Mouse (Mus musculus): ENCODE measurements at regions not wholly inside any gene's neighbourhood (a gene's known extent, or its start where the extent isn't known, plus 50 kb on each side); places are given as distances from the start of the nearest gene placed in this dataset.

GRCm38 (mm10) chr2:45212833-45213232 is 95.6 kb upstream of the Zeb2 start:
- TF ChIP-seq CEBPB (IDR thresholded peaks at IDR 0.05; ENCODE audit: insufficient read depth, poor library complexity, severe bottlenecking) (no peak), REST (IDR thresholded peaks at IDR 0.05; ENCODE audit: insufficient read depth, insufficient read length) (no peak), POLR2A (IDR thresholded peaks at IDR 0.05; ENCODE audit: insufficient read length, low read depth) (no peak), MAX (IDR thresholded peaks at IDR 0.05; ENCODE audit: low read depth) (no peak), MYOD1 (IDR thresholded peaks at IDR 0.05; ENCODE audit: control insufficient read depth in 1 of 3, insufficient read length in 2 of 3, low read depth in 2 of 3) (no peak), E2F4 (IDR thresholded peaks at IDR 0.05; ENCODE audit: insufficient read depth) (no peak), TCF12 (IDR thresholded peaks at IDR 0.05; ENCODE audit: insufficient read depth, poor library complexity, severe bottlenecking) (no peak), USF1 (IDR thresholded peaks at IDR 0.05; ENCODE audit: low read depth) (no peak), POLR2AphosphoS2 (IDR thresholded peaks at IDR 0.05; ENCODE audit: insufficient read length, low read depth) (no peak), MYOG (IDR thresholded peaks at IDR 0.05; ENCODE audit: control insufficient read depth in 1 of 3, insufficient read depth in 1 of 3, insufficient read length in 2 of 3, low read depth in 2 of 3) (no peak), SRF (IDR thresholded peaks at IDR 0.05; ENCODE audit: control insufficient read depth, insufficient read length, low read depth) (no peak), TCF3 (IDR thresholded peaks at IDR 0.05; ENCODE audit: insufficient read length, low read depth) (no peak)
